Mouse (Mus musculus) left cerebral cortex, adult 8-10 months (tissue): ENCODE data around the gene Tdrd7. TPM values are rescaled to one million over a fixed set of nuclear protein-coding genes. Genes with fewer than 3 reads are reported as not detected.

Experiments
- DNase-seq, 2 experiments: peaks; one replicate each; pipeline ENCODE4 v3.0.0; 2022; ENCODE audit warnings: low spot score in 2 of 2
- total RNA-seq, 4 experiments: library from RNA; stranded (reverse); gene quantifications; 2 replicates each; pipeline ENCODE4 v1.2.4; 2022

Tdrd7 gene
- total RNA-seq, 4 experiments from 2014 or later = 29.8 to 38.7 (median 33.5) TPM

DNA sequence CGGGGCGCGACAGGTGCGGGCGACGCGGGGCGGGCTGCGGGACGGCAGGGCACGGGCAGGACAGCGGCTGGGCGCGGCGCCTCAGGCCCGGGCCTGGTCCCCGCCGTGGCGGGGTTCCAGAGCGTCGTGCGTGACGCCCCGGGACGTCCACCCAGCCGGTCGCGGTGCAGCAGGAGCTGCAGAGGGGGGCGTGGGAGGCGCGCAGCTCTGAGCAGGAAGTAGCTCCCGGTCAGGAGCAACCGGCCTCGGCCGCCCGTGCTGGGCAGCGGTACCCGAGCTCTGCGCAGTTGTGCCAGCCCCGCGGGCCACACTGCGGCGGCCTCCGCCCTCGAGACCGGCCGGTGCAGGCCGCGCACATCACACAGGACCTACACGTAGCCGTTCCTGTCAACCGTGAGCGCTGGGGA, 7.3 kb downstream of the Tdrd7 start:
- peak in 1 of 2 experiments; percentile 74 for DNase-seq

DNA sequence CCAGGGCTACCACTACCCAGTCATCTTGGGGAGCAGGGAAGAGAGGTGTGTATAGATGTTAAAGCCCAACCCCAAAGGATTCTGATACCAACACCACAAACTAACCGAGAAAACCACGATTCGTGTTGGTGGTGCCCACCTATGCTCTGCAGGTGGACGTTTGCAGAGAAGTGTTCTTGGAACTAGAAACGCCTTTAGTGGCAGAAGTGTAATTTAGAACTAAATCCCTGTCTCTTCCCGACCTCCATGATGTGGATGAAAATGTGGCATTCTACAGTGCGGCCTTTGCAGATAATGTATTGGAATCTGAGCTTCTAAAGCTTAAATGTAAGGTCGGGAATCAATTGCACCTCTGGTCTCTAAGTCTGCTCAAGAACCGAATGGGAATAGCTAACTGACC, 7.8 kb downstream of the Tdrd7 start:
- DNase-seq = no peak

DNA sequence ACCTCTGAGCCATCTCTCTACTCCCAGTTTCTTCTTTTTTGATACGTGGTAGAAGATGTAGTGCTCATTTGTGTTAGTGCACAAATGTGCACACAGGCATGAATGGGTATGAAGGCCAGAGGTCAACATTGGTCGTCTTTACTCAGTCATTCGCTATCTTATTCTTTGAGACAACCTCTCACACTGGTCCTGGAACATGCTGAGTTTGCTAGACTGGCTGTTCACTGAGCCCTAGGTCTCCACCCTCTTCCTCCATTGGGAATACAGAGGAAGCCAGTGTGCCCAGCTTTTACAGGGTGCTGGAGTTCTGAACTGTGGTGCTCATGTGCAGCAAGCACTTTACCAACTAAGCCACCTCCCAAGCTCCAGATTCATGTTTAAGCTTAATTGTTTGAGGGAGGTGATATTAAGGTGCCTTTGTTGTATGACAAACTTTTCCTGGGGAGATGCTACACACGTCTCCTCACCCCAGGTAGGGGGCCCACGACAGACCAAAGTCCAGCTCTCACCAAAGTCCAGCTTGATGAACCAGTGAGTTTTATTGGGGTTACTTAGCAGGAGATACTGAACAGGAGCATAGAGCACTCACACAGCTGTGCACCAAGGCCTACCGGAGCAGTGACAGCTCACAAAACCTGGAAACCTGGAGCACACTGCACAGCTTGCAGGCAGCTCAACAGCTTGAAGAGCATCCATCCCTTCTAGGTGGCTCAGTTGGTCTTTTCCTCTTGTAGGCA, 12.0 kb downstream of the Tdrd7 start:
- DNase-seq = no peak

DNA sequence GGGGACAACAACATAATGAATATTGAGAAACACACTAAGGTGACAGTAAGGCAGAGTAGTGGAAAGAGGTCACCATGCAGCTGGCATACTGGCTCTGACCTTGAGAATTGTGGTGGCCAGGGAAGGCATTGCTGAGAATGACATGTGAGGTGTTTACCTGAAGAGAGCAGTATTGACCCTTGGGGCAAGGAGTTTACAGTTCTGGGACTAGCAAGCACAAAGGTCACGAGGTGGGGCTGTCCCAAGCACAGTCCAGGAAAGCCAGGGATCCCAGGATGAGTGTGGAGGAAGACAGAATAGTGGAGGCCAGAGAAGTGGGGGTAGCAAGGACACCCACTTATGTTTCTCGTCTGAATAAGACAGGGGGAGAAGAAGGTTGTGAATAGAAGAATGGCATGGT, 14.8 kb downstream of the Tdrd7 start:
- DNase-seq = no peak

DNA sequence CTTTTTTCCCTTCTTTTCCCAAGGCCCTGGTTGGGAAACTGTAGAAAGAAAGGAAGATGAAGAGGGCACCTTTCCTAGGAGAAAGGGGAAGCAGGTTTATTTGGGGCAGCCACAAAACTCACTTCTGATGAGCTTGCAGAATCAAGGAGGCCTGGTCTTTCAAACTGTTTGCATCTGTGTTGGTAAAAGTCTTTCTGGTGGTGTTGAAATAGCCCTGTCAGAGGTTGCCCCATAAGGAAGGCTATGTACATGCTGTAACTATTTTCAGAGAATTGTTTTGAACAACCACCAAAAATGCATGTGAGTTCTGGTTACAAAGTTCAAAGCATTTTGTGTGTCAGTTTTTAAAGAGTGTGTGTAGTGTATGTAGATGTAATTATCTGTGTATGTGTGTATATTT, 15.9 kb downstream of the Tdrd7 start:
- no peak for DNase-seq

DNA sequence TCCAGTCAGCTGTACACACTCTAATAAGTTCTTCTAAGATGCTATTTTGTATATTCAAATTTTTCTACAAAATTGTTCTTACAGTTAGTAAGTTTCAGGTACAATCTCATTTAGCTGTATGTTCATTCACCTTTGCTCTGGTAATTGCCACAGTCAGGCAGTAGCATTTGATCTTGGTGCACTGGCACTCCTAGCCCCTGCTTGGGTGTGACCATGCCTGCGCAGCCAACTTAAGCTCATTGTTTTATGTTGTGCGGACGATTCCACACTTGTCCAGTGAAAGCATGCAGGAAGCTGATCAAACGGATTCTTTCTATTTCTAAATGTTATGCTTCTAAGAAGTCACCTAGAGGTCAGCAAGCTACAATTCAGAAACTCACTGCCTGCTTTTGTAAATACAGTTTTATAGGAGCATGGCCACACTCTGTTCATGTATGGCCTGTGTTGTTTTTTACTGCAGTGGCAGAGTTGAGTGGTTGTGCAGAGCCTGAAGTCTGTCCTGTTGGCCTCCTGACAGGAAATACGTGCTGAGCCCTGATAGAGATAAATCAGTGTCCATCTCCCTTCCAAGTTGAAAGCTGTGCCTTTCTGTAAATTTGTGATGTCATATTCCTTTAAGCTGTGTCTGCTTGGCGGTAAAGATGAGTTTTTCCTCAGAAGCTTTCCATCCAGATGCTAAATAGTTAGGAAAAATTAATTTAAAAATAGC, 25.4 kb downstream of the Tdrd7 start:
- DNase-seq = no peak

DNA sequence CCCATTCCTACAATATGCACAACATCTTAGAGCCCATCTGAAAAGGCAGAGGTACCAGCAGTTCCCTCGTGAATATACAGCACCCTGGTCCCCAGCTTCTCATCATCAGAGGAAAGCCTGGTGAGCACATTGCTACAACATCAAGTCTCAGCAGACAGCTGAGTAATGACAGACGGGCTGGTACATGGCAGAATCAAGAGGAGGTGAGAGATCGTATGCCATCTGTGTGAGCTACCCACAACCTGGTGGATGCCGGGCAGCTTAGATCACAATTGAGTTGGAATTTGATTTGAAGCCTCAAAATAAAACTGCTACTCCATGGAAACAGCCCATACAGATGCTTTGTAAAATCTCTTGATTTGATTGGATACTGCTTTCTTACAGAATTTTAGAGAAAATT, 33.4 kb downstream of the Tdrd7 start:
- no peak for DNase-seq

DNA sequence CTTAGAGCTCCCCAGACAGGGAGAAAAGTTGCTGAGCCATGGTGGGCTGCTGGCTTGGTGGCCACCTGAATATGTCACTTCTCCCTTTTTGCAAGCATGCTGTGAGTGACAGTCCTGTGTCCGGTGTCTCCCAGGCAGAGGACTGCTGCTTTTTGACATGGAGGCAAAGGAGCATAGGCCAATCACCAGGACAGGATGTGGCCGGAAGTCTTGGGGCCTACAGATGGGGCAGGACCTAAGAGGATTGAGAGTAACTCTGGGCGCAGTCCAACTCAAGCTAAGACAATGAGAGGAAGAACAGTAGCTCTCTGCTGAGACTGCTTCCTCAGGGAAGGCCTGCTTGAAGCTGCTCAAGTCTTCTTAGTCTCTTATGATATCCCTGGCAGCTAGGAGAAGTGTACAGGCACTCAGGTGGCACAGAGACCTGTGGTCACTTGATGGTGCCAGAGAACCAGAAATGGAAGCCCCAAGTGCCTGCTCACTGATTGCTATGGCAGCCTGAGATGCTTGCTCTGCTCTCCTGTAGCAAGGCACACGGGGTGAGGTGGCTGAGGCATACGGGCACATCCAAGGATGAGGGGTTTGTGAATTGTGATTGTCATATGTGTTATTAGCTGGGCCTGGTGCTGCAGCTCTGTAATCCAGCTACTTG, 43.1 kb downstream of the Tdrd7 start:
- DNase-seq = no peak

DNA sequence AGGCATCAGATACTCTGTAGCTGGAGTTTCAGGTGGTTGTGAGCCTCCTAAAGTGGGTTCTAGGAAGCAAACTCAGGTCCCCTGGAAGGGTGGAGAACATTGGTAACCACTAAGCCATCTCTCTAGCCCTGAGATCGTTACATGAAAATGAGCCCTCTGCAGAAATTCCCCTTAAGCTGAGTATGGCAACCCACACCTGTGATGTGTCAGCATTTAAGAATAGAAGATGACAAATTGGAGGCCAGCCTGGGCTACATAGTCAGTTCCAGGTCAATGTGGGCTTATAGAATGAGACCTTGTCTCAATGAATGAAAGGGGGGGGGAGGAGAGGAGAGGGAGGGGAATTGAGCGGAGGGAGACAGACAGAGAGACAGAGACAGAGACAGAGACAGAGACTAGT, 46.6 kb downstream of the Tdrd7 start:
- no peak for DNase-seq

DNA sequence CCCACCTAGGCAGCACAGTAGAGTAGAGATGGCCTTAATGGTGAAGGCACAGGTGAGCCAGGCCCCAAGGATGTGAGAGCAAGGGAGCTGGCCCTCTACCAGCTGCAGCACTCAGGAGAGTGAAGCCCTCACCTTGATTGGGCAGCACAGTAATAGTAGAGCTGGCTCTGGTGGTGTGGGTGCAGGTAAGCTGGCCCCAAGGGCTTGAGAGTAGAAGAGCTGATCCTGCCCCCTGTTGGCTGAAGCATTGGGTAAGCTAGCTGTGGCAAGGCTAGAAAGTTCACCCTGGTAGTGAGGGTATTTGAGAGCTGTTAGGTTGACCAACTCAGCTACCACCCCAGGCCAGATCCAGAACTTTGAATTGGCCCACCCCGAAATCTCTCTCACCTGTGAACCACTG, 50.5 kb downstream of the Tdrd7 start:
- no peak for DNase-seq

DNA sequence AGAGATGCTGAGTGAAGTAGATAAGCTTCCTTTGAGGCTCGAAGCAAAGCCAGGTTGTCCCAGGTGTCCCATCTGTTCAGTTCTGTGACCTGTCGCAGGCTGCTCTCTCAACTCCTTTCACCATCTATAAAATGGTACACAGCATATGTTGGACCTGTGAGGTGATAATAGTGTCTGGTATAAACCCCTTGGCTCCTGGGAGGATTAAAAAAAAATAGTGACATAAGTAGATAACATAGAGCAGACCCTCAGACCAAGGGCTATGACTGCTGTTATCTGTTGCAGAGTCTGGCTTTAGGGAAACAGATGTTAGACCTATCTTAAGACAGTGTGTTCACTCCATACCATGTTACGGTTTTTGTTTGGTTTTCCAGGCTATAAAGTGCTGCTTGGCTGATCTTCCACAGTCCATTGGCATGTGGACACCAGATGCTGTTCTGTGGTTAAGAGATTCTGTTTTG, 57.9 kb downstream of the Tdrd7 start:
- no peak for DNase-seq

DNA sequence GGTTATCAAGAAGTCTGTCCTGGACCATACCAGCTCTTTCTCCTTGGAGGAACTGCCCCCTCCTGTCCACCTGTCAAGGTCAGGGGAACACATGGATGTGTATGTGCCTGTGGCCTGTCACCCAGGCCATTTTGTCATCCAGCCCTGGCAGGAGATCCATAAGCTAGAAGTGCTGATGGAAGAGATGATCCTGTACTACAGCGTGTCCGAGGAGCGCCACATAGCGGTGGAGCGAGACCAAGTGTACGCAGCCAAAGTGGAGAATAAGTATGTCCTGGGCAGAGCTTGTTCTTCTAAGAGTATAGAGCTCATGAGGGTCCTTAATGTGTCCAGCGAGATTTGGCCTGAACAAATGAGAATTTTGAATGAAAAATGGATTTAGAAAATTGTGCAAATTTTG, 60.8 kb downstream of the Tdrd7 start:
- DNase-seq = no peak

DNA sequence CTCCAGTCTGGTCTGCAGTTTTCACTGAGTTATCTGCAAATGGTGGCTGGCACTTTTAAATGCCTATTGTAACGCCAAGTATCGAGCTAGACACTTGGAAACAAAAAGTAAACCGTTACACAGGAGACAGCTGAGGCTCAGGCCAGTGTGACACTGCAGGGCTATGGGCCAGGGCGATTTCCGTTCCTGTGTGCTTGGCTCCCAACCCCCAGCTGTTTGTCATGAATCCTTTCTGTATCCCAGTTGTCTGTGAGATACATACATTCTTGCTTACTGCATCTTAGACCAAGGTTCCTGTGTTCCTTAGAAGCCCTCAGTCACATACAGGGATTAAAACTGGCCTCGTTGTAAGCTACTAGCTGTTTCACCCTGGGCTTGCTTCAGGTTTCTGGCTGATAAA, 63.1 kb downstream of the Tdrd7 start:
- DNase-seq = no peak

DNA sequence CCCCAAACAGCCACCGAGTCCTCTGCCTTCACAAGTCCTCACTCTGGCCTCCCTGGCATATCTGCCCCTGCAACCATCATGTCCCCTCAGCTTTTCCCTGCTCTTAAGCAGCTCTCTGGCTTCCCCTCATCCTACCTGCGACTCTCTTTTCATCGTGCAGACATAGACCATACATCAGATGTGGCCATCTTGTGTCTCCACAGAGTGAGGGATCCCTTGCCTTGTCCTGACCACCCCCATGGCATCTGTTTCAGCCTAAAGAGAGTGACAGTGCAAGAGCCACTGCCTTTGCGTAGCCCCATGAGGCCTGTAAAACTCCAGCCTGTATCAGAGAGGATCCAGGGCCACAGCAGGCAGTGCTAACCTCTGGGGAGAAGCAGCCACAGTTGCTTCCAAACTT, 63.6 kb downstream of the Tdrd7 start:
- DNase-seq = no peak

DNA sequence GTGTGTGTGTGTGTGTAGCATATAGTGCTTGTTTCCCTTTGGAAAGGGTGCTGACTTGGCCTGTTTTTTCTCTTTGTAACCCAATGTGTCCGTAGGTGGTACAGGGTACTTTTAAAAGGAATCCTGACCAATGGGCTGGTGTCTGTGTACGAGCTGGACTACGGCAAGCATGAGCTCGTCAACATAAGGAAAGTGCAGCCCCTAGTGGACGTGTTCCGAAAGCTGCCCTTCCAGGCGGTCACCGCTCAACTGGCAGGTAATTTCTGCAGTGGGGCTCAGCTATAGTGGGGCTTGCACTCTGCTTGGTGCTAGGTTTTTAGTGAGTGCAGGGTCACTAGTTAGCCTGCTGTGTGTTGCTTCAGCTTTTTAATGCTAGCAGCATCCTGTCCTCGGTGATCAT, 64.4 kb downstream of the Tdrd7 start:
- DNase-seq = no peak

DNA sequence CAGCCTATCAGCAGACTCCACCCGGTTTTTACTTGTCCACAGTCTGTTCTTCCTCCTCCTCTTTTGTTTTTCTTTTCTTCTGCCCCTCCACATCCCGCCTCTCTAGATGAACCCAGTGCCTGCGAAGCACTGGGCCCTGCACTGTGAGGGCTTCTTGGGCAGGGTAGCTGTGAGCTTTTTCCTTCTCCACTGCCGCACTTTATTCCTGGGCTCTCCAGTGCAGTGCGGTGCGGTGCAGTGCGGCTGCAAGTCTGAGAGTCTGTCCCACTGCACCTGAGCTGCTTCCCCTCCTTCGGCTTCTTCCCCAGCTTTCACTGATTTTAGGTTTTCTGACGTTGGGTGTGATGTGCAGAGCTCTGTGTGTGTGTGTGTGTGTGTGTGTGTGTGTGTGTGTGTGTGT, 67.3 kb downstream of the Tdrd7 start:
- DNase-seq = no peak

DNA sequence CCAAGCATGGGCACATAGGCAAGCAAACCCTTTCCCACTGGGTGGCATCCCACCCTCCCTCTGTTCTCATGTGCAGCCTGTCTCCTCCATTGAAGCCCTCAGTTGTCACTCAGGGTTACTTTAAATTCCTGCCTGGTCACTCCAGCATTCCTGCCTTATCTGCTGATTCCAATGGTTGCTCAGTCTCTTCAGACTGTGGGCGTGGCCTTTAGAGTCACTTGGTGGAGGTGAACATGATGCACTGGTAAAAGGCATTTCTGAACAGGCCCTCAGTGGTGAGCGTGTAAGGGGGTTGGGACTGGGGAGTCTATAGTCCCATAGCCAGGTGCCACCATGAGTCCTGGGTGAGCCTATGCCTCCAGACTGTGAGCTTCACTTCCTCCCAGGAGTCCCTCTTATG, 68.1 kb downstream of the Tdrd7 start:
- no peak for DNase-seq

DNA sequence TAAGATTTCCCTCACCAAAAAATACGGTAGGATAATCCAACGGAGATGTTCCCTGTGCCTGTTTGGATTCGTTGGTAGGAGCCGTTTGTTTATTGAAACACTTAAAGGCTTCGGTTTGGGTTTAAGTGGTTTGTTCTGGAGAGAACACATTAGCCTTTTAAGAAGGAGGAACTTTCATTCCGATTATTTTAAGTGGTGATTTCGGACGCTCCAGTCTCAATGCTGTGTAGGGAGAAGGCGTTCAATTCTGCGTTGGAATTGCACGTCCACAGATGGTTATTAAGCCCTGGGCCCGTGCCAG, 73.4 kb downstream of the Tdrd7 start:
- DNase-seq = no peak

DNA sequence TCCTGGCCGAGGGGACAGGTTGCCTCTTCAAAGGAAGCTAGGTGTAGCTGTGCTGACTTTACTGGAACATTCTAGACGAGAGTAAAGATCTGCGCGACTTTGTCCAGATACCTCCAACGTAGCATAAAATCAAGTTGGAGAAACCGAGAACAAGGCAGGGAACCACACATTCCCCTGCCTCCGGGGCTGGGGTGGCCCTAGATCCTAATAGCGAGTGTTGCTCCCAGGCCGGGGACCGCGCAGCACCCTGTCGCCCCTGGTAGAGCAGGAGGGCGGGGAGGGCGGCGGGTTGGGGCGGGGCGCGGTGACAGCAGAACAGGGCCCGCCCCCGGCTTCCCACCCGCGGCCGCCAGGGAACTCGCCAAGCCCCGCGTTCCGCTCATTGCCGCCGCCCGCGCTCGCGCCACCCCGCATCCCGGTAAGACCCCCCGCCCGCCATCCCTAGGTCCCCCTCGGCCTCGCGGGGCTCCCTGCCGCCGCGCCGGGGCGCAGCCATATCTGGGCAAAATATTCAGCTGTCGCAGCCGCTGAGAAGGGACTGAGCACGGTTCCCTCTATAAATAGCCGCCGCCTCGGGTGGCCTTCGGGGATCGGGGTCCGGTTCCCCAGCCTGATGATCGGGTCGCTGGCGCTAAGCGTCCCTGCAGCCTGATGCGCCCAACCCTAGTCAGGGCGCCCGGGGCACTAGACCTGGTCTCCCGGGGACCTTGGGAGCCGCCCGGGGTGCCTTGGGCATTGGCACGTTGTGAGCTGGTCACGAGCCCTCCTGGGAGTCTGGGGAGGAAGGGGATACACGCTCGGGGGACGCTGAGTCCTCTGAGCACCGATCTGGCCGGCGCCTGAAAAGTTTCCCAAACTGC, 74.0 kb downstream of the Tdrd7 start, which contains the start of gene Tmod1:
Gene Tmod1, plus strand, starts transcription at position 44 of the 860 bp plus-strand sequence.
- peak in 1 of 2 experiments; percentile 56 for DNase-seq

DNA sequence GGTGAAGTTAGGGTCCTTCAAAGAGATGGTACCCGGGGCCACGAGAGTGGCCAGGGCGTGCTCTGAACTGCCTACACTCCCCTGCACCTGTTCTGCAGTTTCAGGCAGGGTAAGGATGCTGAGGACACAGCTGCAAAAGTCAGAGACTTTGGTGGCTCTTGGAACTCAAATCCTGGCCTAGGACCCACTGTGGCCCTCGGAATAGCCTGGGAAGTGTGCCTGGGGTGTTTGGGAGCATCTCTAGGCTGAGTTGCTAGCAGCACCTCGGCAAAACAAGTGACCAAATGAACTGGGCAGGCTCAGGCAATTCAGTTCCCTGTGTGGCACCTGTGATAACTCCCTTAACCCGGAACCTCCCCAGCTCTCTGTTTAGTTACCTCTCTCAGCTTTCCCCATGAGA, 74.8 kb downstream of the Tdrd7 start:
- DNase-seq = no peak

DNA sequence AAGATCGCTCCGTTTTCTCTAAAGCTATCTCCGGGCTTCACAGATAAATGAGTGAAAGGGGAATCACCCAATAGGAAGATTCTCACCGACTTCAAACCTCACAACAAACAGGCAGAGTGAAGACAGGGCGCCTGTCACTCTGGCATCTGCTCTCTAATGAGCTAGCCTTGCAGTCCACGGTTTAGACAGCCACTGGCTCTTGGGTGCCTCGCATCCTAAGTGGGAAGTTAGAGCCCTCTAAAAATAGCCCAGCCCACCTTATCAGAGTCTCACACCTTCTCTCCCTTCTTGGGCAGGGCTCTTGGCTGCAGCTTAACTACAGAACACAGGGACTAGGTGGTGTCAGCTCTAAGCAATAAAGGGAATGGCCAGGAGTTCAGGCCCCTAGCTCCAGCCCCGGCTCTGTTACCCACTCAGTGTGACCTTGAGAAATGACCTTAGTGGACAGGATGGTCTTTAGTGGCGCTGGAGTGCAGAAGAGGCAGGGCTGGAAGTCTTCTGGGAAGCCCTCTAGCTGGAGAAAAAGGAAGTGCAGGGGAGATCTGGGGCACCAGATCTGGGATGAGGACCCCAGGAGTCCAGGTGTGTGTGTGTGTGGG, 75.6 kb downstream of the Tdrd7 start:
- peak in 1 of 2 experiments; percentile 49 for DNase-seq
